Mouse (Mus musculus): ENCODE data around the gene Wfdc8. TPM values are rescaled to one million over a fixed set of nuclear protein-coding genes. Genes with fewer than 3 reads are reported as not detected.

Gene Wfdc8
- polyA plus RNA-seq (2012; rRNA removed) = 0.31 and 0.35 TPM in 2 replicates

DNA sequence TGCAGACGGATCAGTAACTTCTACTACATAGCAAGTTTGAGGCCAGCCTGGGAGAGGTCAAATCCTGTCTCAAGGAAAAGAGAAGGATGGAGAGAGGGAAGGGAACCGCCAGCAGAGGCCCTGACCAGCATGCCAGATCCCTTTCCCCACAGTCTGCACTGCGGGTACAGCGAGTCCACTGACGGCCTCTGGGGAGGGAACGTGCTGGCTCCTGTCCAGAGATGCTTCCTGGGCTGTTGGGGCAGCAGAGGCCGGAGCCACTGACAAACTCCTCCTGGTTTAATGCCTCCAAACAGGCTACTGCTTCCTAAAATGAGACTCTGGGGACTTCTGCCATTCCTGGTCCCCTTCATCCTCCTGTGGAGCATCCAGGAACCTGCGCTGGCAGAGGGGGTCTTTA, at the start of gene Wfdc8, which contains the start of gene Wfdc6b:
Gene Wfdc8, minus strand, starts transcription at position 156 of the 400 bp plus-strand sequence.
Gene Wfdc6b, plus strand, starts transcription at position 52 of the 400 bp plus-strand sequence.

DNA sequence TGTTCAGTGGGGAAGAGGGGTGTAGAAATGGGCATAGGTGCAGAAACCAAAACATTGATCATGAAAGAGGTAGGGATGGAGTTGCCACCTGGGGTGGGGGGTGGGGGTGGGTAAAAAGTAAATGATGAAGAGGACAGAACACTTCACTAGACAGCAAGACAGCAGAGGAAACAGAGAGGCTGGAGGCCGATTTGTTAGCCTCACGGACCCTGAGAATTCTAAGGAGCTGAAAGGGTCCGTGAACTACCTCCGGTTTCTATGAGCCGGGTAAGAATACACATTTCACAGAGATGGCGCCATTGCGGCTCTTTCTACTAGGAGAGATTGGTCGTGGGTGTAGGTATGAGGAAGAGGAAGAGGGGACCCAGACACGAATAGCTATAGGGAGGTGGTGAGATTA, 43.1 kb upstream of the Wfdc8 start, which contains the start of gene Wfdc9:
Gene Wfdc9, minus strand, starts transcription at position 101 of the 400 bp plus-strand sequence.

DNA sequence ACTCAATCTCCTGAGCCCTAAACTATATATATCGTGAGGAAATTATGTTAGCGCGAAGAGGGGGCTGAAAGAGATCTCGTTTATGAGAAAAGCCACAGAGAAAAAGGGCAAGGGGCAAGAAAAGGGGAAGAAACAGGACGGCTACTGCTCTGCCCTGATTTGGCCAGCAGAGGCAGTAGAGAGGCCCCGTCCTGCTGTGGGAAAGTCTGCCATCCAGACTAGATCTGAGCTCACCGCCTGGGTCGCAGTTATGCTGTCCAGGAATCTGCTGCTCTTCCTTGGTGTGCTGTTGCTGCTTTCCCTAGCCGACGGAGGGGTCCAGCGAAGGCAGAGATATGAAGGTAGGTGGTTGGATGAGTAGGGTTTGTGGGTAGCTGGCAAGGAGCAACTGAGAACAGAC, 42.4 kb upstream of the Wfdc8 start, which contains the start of gene Wfdc10:
Gene Wfdc10, plus strand, starts transcription at position 189 of the 400 bp plus-strand sequence.

DNA sequence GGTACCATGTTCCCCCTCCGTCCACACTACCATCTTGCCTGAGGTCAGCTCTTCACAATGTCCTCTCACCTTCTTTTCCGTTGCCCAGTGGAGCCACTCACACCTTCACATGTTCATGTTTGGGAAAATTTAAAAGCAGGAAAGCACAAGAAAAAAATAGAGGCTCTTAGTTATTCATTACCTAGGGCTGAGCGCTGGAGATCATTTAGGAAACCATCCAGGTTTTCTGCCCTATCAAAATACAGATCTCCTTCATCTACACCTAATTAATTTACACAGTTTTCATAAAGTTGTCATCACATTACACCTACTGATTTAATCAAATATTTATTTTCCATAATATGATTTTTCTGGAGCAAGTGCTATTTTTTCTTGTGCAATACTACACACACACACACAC, 25.3 kb upstream of the Wfdc8 start, which contains the start of gene Wfdc16:
Gene Wfdc16, minus strand, starts transcription at position 101 of the 400 bp plus-strand sequence.

DNA sequence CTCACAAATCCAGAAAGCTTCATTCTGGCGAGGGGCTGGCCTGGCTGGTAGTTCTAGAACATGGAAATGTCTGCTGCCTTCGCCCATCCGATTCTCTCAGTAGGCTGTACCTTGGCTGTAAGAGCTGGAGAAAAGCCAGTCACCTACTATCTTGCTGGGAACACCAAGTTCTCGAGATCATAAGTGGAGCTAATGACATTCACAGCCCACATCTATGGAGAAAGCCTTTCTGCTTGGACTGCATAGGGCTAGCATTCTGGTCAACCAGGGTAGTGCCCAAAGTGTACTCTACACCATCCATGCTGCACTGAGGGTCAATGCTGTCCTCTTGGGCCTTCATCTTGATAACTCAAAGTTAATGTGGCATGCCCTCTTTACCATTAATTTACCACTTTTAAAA, 19.9 kb downstream of the Wfdc8 start, which contains the start of gene Eppin:
Gene Eppin, minus strand, starts transcription at position 101 of the 400 bp plus-strand sequence.

DNA sequence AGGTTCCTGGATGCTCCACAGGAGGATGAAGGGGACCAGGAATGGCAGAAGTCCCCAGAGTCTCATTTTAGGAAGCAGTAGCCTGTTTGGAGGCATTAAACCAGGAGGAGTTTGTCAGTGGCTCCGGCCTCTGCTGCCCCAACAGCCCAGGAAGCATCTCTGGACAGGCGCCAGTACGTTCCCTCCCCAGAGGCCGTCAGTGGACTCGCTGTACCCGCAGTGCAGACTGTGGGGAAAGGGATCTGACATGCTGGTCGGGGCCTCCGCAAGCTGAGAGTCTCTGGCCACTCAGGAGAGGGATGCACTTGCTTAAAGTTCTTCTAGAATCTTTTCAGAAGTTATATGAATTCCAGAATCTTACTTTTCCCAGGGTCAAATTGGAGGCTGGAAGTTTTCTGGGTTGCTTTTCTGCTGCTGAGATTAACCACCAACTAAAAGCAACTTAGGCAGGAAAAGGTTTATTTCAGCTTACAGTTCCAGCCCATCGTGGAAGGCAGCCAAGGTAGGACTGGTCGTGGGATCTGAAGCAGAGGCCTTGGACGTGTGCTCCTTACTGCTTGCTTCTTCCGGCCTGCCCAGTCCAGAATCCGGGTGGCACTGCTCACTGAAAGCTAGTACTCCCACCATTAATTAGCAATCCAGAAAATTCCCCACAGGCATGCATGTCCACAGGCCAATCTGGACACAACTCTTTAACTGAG, 28.3 kb downstream of the Wfdc8 start, which contains the start of gene Wfdc6a:
Gene Wfdc6a, minus strand, starts transcription at position 423 of the 701 bp plus-strand sequence.

DNA sequence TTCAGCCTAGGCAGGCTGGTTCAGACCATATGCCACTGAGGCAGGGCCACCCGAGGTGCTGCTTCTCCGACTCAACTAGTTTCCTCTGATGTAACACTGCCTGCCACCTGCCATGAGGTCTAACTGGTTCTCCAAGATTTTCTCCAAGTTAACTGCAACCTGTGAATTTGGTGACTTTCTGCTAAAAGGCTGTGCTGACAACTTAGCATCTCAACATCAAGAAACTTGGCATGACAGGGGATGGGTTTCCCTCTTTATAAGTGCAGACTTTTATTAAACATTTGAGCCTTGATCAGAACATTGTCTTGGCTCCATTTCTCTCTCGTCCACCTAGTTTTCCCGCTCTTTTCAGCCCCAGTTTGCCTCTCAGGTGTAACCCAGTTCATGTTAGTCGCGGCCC, 40.1 kb downstream of the Wfdc8 start, which contains the start of gene Spint3:
Gene Spint3, minus strand, starts transcription at position 101 of the 400 bp plus-strand sequence.

DNA sequence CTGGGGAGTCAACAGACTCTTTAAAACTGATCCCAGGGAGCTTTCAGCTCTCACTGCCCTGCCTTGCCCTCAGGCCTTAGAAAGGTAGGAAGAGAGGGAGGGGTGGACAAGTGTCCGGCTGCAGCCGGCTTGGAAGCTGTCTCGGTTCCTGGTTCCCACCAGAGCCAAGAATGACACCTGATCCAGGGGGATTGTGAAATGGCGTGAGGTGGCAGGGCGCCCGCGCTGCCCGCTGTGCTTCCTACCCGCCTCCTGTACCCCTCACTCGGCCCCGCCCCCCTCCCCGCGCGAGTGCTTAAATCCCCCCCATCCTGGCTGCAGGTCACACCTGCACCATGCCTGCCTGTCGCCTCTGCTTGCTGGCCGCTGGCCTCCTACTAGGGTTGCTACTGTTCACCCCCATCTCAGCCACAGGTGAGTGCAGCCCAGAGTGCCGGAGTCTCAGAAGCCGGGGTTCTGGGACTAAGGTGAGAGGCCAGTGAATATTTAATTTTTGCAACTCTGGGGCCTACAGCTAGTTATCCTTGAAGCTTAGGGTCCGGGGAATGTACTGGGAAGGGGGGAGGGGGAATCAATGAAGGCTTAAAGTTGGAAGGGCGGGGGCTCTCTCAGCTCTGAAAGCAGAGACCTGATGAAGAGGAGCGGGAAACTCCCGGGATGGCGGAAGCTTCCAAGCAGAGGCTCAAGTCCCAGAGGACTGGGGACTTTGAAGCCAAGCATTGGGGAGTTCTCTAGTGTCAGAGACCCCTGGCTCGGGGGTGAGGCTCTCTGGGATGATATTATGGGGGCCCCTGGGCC, 50.8 kb downstream of the Wfdc8 start, which contains the start of gene Wfdc2:
Gene Wfdc2, plus strand, starts transcription at position 23 of the 798 bp plus-strand sequence.

Other genes starting within 250 kb of the Wfdc8 start
- 17.9 and 23.1 TPM in 2 replicates for gene Slpi, start 224.5 kb downstream of the Wfdc8 start, polyA plus RNA-seq (2012; rRNA removed)
- 0.07 and 18.9 TPM in 2 replicates for gene Rbpjl, start 210.5 kb downstream of the Wfdc8 start, polyA plus RNA-seq (2012; rRNA removed)
- 6.8 and 7.4 TPM in 2 replicates for gene Matn4, start 208.5 kb downstream of the Wfdc8 start, polyA plus RNA-seq (2012; rRNA removed)
- 107 and 113 TPM in 2 replicates for gene Sdc4, start 169.7 kb downstream of the Wfdc8 start, polyA plus RNA-seq (2012; rRNA removed)
- gene Sys1, start 156.7 kb downstream of the Wfdc8 start, polyA plus RNA-seq (2012; rRNA removed) = 163 and 226 TPM in 2 replicates
- gene Gm20458, start 152.7 kb downstream of the Wfdc8 start, polyA plus RNA-seq (2012; rRNA removed) = 59.6 and 66.8 TPM in 2 replicates
- gene Trp53tg5, start 139.9 kb downstream of the Wfdc8 start, polyA plus RNA-seq (2012; rRNA removed) = not detected in 2 replicates
- 73.3 and 88.5 TPM in 2 replicates for gene Dbndd2, start 127.5 kb downstream of the Wfdc8 start, polyA plus RNA-seq (2012; rRNA removed)
- 181 and 196 TPM in 2 replicates for gene Pigt, start 116.1 kb downstream of the Wfdc8 start, polyA plus RNA-seq (2012; rRNA removed)
- 715 and 811 TPM in 2 replicates for gene Wfdc2, start 51.2 kb downstream of the Wfdc8 start, polyA plus RNA-seq (2012; rRNA removed)
- gene Spint3, start 40.2 kb downstream of the Wfdc8 start, polyA plus RNA-seq (2012; rRNA removed) = not detected in 2 replicates
- 0.16 TPM in 2 replicates for gene Wfdc6a, start 28.2 kb downstream of the Wfdc8 start, polyA plus RNA-seq (2012; rRNA removed)
- gene Eppin, start 20.0 kb downstream of the Wfdc8 start, polyA plus RNA-seq (2012; rRNA removed) = not detected in 2 replicates
- 0.15 TPM in 1 of 2 replicates, not detected in the other for gene Wfdc6b, start 104 bp downstream of the Wfdc8 start, polyA plus RNA-seq (2012; rRNA removed)
- gene Wfdc16, start 25.2 kb upstream of the Wfdc8 start, polyA plus RNA-seq (2012; rRNA removed) = 0.13 and 0.16 TPM in 2 replicates
- not detected in 2 replicates for gene Wfdc10, start 42.4 kb upstream of the Wfdc8 start, polyA plus RNA-seq (2012; rRNA removed)
- gene Wfdc9, start 43.0 kb upstream of the Wfdc8 start, polyA plus RNA-seq (2012; rRNA removed) = not detected in 2 replicates
- gene Wfdc11, start 60.5 kb upstream of the Wfdc8 start, polyA plus RNA-seq (2012; rRNA removed) = not detected in 2 replicates
- gene Wfdc13, start 71.5 kb upstream of the Wfdc8 start, polyA plus RNA-seq (2012; rRNA removed) = 0.28 and 0.73 TPM in 2 replicates
- not detected in 2 replicates for gene Spint4, start 84.9 kb upstream of the Wfdc8 start, polyA plus RNA-seq (2012; rRNA removed)
- not detected in 2 replicates for gene Spint5, start 101.7 kb upstream of the Wfdc8 start, polyA plus RNA-seq (2012; rRNA removed)
- gene Wfdc3, start 132.3 kb upstream of the Wfdc8 start, polyA plus RNA-seq (2012; rRNA removed) = 0.28 and 0.84 TPM in 2 replicates
- 60.0 and 89.4 TPM in 2 replicates for gene Dnttip1, start 132.4 kb upstream of the Wfdc8 start, polyA plus RNA-seq (2012; rRNA removed)
- 65.5 and 79.7 TPM in 2 replicates for gene Ube2c, start 156.3 kb upstream of the Wfdc8 start, polyA plus RNA-seq (2012; rRNA removed)
- gene Tnnc2, start 166.3 kb upstream of the Wfdc8 start, polyA plus RNA-seq (2012; rRNA removed) = not detected in 2 replicates
- 34.1 and 41.6 TPM in 2 replicates for gene Snx21, start 172.2 kb upstream of the Wfdc8 start, polyA plus RNA-seq (2012; rRNA removed)
- 134 and 139 TPM in 2 replicates for gene Acot8, start 191.3 kb upstream of the Wfdc8 start, polyA plus RNA-seq (2012; rRNA removed)
- 3.4 and 3.5 TPM in 2 replicates for gene Zswim3, start 191.5 kb upstream of the Wfdc8 start, polyA plus RNA-seq (2012; rRNA removed)
- 10.5 and 11.5 TPM in 2 replicates for gene Zswim1, start 209.1 kb upstream of the Wfdc8 start, polyA plus RNA-seq (2012; rRNA removed)
- not detected in 2 replicates for gene Spata25, start 214.9 kb upstream of the Wfdc8 start, polyA plus RNA-seq (2012; rRNA removed)
- 320 and 357 TPM in 2 replicates for gene Ctsa, start 219.2 kb upstream of the Wfdc8 start, polyA plus RNA-seq (2012; rRNA removed)
- gene Neurl2, start 219.8 kb upstream of the Wfdc8 start, polyA plus RNA-seq (2012; rRNA removed) = 5.2 and 7.2 TPM in 2 replicates
- gene Pltp, start 244.1 kb upstream of the Wfdc8 start, polyA plus RNA-seq (2012; rRNA removed) = 82.0 and 82.9 TPM in 2 replicates